Mouse (Mus musculus): ENCODE measurements around the gene Ugt1a9. TPM values are rescaled to one million over a fixed set of nuclear protein-coding genes. Genes with fewer than 3 reads are reported as not detected.

Gene Ugt1a9
- polyA plus RNA-seq (2014; fragmentation: Illumina TruSeq; extraction: RNeasy Lipid Tissue Mini Kit (QIAGEN cat#74804); ENCODE audit: low replicate concordance), result 145 TPM

DNA sequence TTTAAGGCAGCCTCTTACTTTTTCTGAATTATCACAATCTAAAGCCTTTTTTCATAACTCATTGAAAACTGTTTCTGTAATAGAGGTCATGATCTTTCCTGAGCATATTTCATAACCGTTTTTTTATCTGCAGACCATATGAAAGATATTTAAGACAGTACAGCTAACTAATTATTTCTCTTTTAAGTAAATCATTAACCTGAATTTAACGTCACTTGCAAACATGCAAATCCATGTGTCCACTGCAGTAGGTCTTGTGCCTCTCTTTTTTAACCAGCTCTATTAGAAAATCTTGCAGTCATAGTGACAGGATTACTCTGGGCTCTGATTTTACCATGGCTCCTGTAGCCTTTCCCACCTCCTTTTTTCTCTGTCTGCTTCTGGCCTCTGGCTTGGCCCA lies at the start of gene Ugt1a9:
Gene Ugt1a9 (plus strand): TSS at position 306 of the 400 bp plus-strand sequence.

DNA sequence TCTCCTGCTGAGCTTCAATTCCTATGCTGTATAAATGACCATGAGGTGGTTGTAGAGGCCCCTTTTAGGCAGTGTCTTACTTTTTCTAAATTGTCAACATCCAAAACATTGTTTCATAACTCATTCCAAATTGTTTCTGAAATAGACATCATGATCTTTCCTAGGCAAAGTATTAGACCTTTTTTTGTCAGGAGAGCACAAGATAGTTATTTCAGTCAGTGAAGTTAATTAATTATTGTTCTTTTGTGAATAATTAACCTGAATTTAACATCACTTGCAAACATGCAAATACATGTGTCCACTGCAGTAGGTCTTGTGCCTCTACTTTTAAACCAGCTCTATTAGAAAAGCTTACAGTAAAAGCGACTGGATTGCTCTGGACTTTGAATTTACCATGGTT lies 15.5 kb upstream of the Ugt1a9 start, which contains the start of gene Ugt1a10:
Gene Ugt1a10 (plus strand): TSS at position 301 of the 400 bp plus-strand sequence.

DNA sequence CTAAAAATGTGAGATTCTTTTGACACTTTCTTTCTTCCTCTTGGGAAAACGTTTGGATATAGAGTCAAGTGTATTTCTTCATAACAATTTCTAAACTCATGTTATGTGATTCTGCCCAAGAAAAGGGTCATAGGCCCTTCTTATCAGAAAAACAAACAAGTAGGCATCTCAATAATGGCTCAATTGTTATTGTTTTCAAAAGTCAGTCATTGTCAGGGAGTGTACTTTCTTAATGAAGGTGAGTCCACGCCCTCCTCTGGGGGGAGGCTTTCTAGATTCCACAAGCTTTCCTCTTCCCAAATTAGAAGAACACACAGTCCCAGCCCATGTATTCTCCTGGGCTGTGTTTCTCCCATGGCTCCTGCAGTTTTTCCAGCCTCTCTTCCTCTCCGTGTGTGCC lies 16.9 kb downstream of the Ugt1a9 start, which contains the start of gene Ugt1a8:
Gene Ugt1a8 (plus strand): TSS at position 301 of the 400 bp plus-strand sequence.

DNA sequence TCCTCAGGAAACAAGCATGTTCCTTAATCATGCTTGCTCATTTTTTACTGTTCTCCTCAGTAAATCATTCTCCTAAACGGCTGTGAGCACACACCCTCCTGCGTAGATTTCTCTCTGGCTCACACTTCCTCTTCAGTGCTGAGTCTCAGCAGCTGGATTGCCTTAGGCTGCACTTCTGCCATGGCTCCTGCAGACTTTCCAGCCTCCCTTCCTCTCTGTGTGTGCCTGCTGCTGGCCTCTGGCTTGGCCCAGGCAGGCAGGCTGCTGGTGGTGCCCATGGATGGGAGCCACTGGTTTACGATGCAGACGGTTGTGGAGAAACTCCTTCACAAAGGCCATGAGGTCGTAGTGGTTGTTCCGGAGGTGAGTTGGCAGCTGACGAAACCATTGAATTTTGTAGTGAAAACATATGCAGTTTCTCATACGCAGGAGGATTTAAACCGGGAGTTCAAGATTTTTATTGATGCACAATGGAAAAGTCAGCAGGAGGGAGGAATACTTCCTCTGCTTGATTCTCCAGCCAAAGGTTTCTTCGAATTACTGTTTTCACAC lies 24.4 kb downstream of the Ugt1a9 start, which contains the start of gene Ugt1a7c:
Gene Ugt1a7c (plus strand): TSS at position 122 of the 552 bp plus-strand sequence.

DNA sequence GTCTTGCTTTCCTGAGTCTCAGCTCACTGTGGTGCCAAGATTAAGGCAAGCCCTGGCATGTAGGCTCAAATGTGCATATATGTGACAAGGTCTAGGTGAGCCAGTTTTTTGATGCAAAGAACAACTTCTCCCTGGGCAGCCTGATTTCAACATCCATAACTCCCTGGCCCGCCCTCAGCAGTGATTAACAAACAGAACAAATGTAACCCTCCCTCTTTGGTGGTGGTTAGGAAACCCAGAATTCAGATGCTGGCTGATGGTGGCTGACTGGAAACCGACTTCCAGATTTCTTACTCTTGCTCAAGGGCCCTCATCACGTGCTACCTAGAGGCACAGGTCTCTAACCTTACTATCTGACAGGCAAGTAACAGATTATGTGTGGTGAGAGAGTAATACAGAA lies 32.4 kb downstream of the Ugt1a9 start, which contains the start of gene Ugt1a6b:
Gene Ugt1a6b (plus strand): TSS at position 234 of the 400 bp plus-strand sequence.

DNA sequence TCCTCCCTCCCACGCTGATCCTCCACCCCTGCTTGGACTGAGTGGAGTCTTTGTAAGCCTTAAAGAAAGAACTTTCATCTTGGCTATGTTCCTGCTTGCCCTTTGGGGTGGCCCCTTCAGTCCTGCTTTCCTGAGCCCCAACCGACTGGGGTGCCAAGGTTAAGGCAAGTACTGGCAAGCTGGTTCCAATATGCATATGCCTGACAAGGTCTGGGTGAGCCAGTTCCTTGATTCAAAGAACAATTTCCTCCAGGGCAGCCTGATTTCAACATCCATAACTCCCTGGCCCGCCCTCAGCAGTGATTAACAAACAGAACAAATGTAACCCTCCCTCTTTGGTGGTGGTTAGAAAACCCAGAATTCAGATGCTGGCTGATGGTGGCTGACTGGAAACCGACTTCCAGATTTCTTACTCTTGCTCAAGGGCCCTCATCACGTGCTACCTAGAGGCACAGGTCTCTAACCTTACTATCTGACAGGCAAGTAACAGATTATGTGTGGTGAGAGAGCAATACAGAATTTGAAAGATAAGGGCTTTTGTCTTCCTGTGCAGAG lies 63.9 kb downstream of the Ugt1a9 start, which contains the start of gene Ugt1a6a:
Gene Ugt1a6a (plus strand): TSS at position 353 of the 555 bp plus-strand sequence.

DNA sequence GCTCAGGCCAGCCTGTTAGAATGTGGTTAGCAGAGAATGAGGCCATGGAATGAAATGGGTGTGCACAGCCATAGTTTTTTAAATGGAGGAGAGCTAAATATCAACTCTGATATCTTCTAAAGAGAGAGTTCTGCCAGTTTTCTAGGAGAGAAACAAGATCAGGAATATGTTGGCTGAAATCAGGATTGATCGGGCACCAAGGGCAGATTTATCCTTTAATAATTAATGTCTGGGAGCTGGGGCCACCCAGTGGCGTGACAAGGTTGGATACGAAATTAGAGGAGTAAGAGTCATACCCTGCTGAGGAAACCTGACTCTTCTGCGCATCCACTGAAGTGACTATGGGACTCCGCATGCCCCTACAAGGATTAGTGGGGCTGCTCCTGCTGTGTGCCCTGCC lies 95.1 kb downstream of the Ugt1a9 start, which contains the start of gene Ugt1a5:
Gene Ugt1a5 (plus strand): TSS at position 302 of the 400 bp plus-strand sequence.

DNA sequence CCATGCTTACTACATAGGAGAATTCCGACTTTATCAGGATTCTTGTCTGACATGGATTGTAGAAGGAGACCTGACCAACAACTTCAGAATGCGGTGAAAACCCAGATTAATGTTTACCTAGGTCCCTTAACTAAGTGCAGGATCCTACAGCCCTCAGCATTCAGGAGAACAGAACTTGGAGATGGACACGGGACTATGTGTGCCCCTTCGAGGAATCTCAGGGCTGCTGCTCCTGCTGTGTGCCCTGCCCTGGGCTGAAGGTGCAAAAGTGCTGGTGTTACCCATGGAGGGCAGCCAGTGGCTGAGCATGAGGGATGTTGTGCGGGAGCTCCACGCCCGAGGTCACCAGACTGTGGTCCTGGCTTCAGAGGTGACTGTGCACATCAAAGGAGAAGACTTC lies 129.9 kb downstream of the Ugt1a9 start, which contains the start of gene Ugt1a2:
Gene Ugt1a2 (plus strand): TSS at position 146 of the 400 bp plus-strand sequence.

DNA sequence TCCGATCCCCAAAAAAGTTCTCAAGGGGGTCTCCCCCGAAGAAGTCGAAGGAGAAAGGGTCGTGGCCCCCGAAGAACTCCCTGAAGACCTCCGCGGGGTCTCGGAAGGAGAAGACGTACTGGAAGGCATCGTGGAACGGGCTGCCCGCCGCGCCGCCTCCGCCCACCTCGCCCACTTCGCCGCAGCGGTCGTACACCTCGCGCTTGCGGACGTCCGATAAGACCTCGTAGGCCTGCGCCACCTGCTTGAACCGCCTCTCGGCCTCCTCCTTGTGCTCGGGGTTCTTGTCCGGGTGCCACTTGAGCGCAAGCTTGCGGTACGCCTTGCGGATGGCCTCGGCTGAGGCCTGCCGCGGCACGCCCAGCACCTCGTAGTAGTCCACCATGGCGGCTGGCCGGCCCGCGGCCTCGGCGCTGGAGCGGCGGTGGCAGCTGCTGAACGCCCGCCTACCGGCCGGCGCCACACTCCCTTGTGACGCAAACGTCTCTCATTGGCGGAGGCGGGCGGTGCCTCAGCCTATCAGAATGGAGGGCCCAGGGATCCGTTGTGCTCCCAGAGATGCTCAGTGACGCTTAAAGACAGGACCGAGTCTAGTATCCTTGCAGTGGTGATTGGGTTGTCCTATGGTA lies 134.8 kb downstream of the Ugt1a9 start, which contains the start of gene Dnajb3:
Gene Dnajb3 (minus strand): TSS at position 489 of the 629 bp plus-strand sequence.

DNA sequence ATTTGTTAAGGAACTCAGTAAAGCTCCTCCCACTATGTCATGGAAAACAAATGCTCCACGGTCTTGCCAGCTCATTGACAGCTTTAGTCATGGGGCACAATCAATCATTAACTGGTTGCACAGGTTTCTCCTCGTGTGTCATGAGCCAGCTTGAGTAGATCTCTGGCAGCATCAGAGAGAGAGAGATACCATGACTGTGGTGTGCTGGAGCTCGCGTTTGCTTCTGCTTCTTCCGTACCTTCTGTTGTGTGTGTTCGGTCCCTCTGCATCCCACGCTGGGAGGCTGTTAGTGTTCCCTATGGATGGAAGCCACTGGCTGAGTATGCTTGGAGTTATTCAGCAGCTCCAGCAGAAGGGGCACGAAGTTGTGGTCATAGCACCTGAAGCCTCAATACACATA lies 141.2 kb downstream of the Ugt1a9 start, which contains the start of gene Ugt1a1:
Gene Ugt1a1 (plus strand): TSS at position 148 of the 400 bp plus-strand sequence.

DNA sequence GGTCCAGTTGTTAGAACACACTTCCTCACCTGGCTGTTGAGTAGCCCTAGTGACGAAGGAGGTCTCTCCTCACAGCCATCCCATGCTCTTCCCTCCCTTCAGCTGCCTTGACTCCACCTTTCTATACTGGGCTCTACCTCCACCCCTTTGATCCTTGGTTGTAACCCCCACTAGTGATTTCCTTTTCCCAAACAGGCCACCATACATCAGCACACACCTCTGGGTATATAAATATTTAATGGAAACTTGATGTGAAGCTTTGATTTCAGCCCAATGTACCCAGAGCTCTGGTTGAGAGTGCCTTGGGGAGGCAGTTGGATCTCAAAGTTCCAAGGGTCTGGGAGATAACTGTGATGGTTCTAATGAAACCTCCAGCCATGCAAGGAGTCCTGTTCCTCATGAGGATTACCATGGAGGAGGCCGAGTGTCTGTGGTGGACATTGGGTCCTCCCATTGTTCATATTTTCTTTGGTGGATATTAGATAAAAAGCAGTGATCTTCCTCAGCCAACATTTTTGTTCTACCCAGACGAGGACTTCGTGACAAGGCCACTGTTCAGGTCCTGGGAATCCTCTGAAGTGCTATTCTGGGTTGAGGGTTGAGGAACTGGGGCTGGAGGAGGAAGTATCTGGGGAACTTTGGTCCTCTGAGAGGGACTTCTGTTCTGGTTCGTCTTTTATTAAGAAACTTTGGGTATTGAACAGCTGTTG lies 156.2 kb downstream of the Ugt1a9 start, which contains the start of gene Mroh2a:
Gene Mroh2a (plus strand): TSS at position 317 of the 710 bp plus-strand sequence.

Other genes starting within 250 kb of the Ugt1a9 start
- 43.5 TPM for gene Dgkd, start 217.5 kb upstream of the Ugt1a9 start, polyA plus RNA-seq (2014; fragmentation: Illumina TruSeq; extraction: RNeasy Lipid Tissue Mini Kit (QIAGEN cat#74804); ENCODE audit: low replicate concordance)
- 54.1 TPM for gene Usp40, start 62.2 kb upstream of the Ugt1a9 start, polyA plus RNA-seq (2014; fragmentation: Illumina TruSeq; extraction: RNeasy Lipid Tissue Mini Kit (QIAGEN cat#74804); ENCODE audit: low replicate concordance)
- gene Ugt1a10, start 15.4 kb upstream of the Ugt1a9 start, polyA plus RNA-seq (2014; fragmentation: Illumina TruSeq; extraction: RNeasy Lipid Tissue Mini Kit (QIAGEN cat#74804); ENCODE audit: low replicate concordance), result not detected
- not detected for gene Ugt1a8, start 17.0 kb downstream of the Ugt1a9 start, polyA plus RNA-seq (2014; fragmentation: Illumina TruSeq; extraction: RNeasy Lipid Tissue Mini Kit (QIAGEN cat#74804); ENCODE audit: low replicate concordance)
- 778 TPM for gene Ugt1a7c, start 24.3 kb downstream of the Ugt1a9 start, polyA plus RNA-seq (2014; fragmentation: Illumina TruSeq; extraction: RNeasy Lipid Tissue Mini Kit (QIAGEN cat#74804); ENCODE audit: low replicate concordance)
- gene Ugt1a6b, start 32.5 kb downstream of the Ugt1a9 start, polyA plus RNA-seq (2014; fragmentation: Illumina TruSeq; extraction: RNeasy Lipid Tissue Mini Kit (QIAGEN cat#74804); ENCODE audit: low replicate concordance), result 0.71 TPM
- gene Ugt1a6a, start 64.0 kb downstream of the Ugt1a9 start, polyA plus RNA-seq (2014; fragmentation: Illumina TruSeq; extraction: RNeasy Lipid Tissue Mini Kit (QIAGEN cat#74804); ENCODE audit: low replicate concordance), result 29.6 TPM
- 1.3 TPM for gene Ugt1a5, start 95.2 kb downstream of the Ugt1a9 start, polyA plus RNA-seq (2014; fragmentation: Illumina TruSeq; extraction: RNeasy Lipid Tissue Mini Kit (QIAGEN cat#74804); ENCODE audit: low replicate concordance)
- gene Ugt1a2, start 129.8 kb downstream of the Ugt1a9 start, polyA plus RNA-seq (2014; fragmentation: Illumina TruSeq; extraction: RNeasy Lipid Tissue Mini Kit (QIAGEN cat#74804); ENCODE audit: low replicate concordance), result 2.4 TPM
- 1.6 TPM for gene Dnajb3, start 135.0 kb downstream of the Ugt1a9 start, polyA plus RNA-seq (2014; fragmentation: Illumina TruSeq; extraction: RNeasy Lipid Tissue Mini Kit (QIAGEN cat#74804); ENCODE audit: low replicate concordance)
- gene Ugt1a1, start 141.2 kb downstream of the Ugt1a9 start, polyA plus RNA-seq (2014; fragmentation: Illumina TruSeq; extraction: RNeasy Lipid Tissue Mini Kit (QIAGEN cat#74804); ENCODE audit: low replicate concordance), result 219 TPM
- 0.11 TPM for gene Mroh2a, start 156.2 kb downstream of the Ugt1a9 start, polyA plus RNA-seq (2014; fragmentation: Illumina TruSeq; extraction: RNeasy Lipid Tissue Mini Kit (QIAGEN cat#74804); ENCODE audit: low replicate concordance)
- 67.5 TPM for gene Hjurp, start 206.8 kb downstream of the Ugt1a9 start, polyA plus RNA-seq (2014; fragmentation: Illumina TruSeq; extraction: RNeasy Lipid Tissue Mini Kit (QIAGEN cat#74804); ENCODE audit: low replicate concordance)
- gene Trpm8, start 206.9 kb downstream of the Ugt1a9 start, polyA plus RNA-seq (2014; fragmentation: Illumina TruSeq; extraction: RNeasy Lipid Tissue Mini Kit (QIAGEN cat#74804); ENCODE audit: low replicate concordance), result not detected